Mouse (Mus musculus) brain, adult 2 months (tissue): ENCODE data around the gene Spata1.
A peak's percentile ranks its signal among the peaks of the same experiment; 100 is the strongest.

ENCODE experiments used
- DNase-seq: peaks from one replicate; pipeline ENCODE4 v3.0.0; 2011; ENCODE audit warnings: low read depth, low spot score

Spata1 gene

DNA sequence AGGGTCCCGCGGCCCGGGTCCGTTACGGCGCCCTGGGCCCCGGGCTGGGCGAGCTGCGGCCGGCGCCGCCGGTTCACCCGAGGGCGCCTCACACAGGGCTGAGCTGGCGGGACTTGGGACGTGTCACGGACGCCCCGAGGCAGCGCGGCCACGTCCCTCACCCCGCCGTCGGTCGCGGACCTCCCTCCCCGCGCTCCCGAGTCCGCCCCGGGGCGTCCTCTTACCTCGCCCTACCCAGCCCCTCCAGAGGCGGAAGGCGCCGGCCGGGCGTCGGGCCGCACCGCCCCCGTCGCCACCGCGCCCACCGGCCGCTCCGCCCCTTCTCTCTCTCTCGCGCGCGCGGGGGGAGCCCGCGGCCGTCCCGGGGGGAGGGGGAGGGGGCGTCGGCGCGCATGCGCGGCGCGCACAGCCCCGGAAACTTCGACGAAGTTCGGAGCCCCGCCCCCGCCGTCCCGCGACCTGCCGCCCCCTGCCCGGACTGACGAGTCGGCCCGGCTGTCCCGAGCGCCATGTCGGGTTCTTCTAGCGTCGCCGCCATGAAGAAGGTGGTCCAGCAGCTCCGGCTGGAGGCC is at the start of gene Spata1, which contains the start of gene Gng5:
Gene Spata1, minus strand, starts transcription at position 323 of the 572 bp plus-strand sequence.
Gene Gng5, plus strand, starts transcription at position 377 of the 572 bp plus-strand sequence.
- peak; percentile 64 for DNase-seq

DNA sequence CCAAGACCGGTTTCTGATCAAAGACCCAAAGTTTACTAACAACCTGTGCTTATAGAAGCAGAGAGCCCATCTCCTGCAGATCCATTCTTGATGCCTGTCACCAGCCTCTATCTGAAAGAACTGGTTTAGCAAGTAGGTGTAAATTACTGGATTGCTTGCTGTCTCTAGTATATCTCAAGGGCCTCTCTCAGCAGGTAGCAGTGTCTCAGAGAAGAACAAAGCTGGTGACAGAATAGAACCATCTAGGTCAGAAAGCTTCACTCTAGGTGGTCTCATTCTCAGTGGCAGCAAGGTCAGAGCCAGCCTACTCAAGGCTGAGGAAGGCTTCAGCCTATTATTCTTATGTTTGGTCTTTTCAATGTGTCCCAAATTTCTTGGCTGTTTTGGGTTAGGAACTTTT is 44.1 kb upstream of the Spata1 start:
- DNase-seq = no peak

DNA sequence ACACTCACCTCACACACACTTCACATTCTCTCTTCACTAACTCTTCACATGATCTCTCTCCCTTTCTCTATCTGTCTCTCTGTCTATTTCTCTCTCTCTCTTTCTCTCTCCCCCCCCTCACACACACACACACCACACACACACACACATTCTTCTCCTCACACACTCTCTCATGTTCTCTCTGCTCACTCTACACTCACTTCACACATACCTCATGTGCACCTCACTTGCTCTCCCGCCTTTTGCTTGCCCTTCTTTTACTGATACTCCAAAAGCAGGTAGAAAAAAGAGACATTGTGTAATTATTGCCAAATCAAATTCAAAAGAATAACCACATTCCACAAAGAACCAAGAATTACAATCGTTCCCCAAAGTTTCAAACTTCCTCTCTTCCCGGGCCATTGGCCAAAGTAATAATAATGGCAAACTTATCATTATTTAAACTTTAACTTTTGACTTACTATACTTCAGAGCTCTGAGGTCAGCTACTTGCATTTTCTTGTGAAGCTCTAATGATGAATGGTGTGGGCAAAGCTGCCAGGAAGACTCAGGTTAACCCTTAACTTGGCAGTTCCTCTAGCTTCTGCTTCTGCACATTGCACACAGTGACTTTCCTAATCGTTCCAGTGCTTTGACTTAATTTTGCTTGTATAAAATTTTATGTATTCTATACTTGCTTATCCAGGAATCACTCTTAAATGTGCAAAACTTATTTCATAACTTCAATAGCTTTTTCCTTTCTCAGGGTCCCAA is 41.1 kb upstream of the Spata1 start:
- no peak for DNase-seq

DNA sequence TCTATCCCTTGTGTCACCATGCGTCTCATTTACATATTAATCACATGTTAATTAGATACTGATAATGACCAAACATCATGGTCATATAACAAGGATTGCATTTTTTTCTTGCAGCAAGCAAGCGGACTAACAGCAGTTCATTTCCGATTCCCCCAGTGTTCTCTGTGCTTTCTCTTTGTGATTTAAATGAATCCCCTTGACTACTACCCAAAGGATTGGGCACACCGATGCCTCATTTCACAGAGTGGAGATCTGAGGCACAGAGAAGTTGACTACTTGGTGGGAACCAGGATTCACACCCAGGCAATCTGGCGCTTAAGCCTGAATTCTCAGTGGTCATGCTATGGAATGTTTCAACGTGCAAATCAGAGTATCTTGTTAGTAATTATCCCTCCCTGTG is 35.4 kb upstream of the Spata1 start:
- no peak for DNase-seq

DNA sequence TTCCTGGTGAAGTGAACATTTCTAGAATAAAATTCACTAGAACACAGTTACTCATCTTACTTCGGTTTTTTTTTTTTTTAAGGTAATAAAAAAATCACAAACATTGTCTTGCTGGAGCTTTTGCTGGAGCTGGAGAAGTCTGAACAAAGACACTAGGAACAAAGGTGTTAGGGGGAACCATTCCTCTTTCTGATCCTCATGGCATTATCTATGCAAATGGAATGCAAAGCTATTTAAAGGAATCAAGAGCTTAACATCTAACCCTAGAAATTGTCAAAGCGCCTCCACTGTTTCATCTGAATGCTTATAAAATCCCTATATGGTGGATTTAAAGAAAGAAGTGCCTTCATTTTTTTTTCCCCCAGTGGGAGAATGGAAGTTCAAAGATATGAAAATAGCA is 28.8 kb upstream of the Spata1 start:
- DNase-seq = peak; percentile 17

DNA sequence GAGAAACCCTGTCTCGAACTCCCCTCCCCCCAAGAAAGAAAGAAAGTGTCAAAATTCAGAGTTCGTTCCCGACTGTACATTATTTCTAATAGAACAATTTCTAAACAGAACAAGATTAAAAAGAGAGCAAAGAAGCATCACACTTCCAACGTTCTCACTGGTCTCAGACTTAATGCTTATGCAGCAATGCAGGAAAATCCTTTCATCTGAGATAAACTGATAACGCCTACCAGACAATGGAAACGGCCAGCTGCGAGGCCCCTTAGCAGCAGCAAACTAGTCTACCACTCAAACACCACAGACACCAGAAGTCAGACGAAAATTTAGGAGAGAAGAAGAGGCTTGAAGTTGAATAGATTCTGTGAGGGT is 22.1 kb upstream of the Spata1 start:
- no peak for DNase-seq

DNA sequence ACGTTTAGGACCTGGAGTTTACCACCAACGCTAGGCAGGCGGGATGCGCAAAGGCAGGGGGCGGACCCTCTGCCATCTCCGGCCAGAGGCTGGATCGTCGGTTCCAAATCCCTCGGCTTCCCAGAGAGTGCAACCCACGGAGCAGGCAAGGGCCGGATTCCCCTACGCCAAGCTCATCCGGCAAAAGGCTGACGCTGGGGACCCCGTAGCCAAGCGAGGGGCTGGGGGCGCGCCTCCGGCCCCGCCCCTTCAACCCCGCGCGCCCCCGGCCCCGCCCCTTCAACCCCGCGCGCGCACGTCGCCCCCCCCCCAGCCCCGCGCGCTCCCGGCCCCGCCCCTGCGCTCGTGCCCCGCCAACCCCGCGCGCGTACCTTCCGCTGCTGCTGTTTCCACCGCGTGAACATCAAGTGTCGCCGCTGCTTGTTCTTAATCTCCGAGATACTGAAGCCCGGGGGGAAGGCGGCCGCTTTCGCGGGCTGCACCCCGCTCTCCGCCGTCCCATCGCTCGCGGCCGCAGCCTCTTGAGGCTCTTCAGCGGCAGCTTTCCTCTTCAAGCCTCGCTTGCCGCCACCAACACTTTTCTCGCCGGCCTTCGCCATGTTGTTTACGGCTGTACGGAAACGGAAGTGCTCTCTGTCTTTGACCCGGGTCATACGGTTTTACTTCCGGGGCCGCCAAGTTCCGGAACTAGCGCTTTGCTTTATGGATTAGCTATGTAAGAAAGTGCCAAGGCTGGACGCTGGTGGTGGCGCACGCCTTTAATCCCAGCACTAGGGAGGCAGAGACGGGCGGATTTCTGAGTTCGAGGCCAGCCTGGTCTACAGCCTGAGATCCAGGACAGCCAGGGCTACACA is 21.5 kb upstream of the Spata1 start, which contains the start of gene Rpf1:
Gene Rpf1, minus strand, starts transcription at position 632 of the 854 bp plus-strand sequence.
- DNase-seq = peak; percentile 97

DNA sequence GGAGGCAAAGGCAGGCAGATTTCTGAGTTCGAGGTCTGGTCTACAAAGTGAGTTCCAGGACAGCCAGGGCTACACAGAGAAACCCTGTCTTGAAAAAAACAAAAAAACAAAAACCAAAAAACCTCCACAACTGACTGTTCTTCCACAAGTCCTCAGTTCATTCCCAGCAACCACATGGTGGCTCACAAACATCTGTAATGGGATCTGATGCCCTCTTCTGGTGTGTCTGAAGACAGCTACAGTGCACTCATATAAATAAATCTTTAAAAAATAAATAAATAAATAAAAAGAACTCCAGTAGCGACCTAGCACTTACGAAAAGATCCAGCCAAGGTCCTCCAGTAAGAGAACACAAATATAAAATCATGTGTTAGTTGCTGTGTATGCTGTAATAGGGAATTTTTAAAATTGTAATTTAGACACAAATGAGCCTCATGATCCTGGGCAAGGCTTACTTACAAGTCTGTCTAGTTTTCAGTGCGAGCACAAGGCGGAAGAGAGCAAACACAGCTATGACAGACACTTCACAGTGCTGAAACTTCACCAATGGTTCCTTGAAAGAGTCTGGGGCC is 20.8 kb upstream of the Spata1 start:
- peak; percentile 23 for DNase-seq

DNA sequence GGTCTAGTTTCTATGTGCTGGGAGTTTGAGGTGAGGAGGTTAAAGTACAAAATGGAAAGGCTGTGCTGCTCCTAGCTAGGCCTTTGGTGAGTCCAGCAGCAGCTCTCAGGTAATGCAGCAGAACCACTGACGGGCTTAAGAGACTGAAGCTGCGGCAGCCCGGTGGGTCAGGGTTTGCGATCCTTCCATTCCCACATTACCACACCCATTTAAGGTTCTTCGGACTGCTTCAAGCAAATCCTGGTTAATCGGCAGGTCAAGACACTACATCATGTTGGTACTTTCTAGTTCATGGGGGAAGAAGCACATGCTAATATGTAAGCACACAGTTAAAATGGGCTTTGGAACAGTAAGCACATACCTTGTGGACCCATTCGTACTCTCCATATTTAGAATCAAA is 7.2 kb upstream of the Spata1 start:
- DNase-seq = no peak

DNA sequence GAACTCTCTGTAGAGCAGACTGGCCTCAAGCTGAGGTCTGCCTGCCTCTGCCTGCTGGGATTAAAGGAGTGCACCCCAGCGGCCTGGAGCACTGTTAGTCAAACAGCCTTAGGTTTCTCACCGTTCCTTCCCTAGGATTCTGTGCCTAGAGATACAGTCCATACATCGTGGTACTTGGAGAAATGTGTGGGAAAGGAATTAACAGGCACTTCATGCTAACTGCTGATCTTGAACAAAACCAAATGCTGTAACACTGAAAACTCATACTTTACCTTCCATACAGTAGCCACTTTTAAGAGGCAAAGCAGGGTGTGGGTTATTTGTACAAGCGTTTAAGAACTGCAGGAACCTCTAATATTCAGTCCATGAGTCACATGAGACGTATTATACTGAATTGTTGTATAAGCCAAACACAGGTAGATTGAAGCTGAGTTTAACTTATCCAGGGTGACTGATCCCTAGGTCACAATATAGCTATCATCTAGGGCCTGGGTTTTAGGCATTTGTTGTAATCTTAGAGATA is 2.1 kb upstream of the Spata1 start:
- DNase-seq = no peak

DNA sequence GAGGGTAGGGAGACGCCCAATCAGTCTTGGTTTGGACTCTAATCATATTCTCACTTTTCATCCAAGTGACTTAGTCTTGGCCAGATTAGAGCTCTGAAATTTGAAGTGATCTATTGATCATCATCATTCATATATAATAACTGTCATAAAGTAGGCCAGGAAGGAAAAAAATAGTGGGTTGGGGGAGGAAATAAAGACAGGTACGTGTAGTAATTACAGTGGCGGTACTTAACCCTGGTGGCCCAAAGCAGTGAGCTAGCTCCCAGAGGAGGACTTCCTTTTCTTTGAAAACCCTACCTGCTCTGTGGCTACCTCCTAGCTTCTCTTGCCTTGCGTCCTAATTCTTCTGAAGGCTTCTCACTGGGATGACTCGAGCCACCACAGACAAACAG is 1.3 kb upstream of the Spata1 start:
- no peak for DNase-seq

DNA sequence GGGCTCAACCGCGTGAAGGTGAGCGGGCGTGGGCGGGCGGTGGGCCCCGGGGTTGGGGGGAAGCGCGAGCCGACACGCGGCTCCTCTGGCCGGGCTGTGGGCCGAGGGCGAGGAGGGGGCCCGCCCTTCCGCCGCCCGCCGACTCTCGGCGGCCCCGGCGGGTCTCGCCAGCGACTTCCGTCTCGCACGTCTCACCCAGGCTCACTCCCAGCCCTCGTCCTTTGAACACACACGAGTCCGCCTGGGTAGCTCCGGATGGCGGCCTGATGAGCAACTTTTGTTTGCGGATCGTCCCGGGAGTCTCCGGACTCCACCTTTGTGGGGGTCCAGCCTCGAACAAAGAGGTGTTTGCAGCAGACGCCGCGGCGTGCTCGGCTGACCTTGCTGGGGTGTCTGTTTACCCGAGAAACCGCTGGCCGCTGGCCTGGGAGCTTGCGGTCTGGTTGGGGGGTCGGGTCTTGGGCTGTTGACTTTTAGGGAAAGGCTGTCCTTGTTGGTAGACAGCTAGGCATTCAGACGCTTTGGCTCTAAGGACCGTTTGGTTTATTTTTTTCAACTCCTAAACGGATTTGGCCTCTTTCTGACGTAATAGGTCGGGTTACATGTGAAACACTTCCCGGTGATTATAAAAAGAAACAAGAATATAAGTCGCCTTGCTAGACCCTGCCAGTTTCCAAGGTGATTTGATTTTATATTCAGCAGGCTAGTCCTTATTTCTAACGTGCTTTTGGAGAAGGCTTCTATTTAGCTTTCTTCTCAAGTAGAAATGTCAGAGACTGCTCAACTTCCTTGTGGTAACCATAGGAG is 653 bp upstream of the Spata1 start:
- peak; percentile 23 for DNase-seq

DNA sequence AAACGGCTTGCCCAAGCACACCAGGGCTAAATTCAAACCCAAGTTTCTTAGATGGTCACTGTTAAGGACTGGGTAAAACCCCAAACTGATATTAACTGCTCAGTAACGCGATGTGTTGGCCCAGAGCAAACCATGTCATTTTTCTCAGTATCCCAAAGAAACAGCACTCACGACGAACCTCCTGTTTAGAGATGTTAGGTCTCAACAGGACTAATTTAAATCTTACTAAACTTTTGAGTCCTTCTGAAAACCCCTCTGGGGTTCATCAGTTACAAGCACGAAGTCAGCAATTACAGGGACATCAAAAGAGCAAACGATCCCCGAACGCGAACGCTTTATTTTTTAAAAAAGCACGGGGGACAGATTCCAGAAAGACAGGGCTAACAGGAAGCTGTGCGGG is 564 bp downstream of the Spata1 start:
- no peak for DNase-seq

DNA sequence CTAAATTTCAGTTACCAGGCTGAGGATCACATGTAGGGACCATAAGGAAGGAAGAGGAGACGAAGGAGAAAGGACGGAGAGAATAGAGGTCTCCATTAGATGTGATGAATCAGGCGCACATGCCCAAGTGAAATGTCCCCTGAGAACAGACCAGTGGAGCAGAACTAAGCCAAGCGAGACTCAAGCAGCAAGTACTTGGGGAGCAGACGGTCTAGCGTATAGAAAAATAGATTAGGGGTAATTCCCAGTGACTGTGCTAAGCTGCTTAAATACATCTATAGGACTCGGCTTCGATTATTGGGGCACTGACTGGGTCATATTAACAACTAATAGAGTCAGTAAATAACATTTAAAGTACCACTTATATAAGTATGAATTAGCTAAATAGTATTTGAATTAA is 4.6 kb downstream of the Spata1 start:
- DNase-seq = no peak

DNA sequence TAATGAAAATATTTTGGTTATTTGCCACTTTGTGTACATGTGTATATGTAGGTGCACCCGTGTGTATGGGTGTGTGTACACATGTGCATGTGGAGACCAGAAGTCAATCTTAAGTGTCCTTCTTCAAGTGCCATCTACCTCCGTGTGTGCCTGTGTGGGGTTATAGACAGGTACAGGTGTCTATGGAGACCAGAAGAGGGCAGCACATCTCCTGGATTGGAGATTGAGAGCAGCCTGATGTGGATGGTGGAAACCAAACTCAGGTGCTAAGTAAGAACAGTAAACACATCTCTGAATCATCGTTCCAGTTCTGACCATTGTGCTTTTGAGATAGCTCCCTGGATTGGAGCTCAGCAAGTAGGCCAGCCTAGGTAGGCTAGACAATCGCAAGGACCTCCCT is 13.1 kb downstream of the Spata1 start:
- no peak for DNase-seq

DNA sequence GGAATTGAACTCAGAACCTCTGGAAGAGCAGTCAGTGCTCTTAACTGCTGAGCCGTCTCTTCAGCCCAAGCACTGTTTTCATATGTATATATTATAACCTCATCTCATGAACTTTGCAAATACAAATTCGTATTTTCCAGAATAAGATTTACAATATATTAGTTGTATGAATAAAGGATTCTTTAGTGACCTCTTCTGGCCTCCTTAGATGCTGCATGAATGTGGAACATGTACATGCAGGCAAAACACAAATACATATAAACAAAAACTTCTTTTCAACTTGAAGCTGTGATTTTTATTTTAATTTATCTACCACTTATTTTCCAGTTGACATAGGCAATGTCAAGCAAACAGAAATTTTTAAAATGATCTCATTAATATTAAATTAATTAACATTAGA is 17.5 kb downstream of the Spata1 start:
- DNase-seq = no peak

DNA sequence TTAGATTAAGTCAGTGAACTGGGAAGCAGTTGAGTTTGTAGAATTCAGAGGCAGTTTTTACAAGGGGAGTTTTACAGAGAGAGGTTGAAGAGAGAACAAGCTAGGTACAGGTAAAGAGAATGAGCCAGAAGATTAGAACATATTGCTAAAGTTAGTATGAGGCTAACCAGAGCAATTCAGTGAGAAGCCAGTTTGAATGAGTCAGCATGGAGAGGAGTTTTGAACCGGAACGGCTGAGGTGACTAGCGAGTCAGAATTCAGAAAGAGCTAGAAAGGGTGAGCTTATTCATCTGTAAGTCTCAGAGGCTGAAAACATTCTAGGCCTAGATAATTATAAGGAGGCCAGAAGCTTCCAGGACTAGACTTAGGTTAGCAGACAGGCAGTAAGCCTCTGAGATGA is 25.1 kb downstream of the Spata1 start:
- DNase-seq = no peak

DNA sequence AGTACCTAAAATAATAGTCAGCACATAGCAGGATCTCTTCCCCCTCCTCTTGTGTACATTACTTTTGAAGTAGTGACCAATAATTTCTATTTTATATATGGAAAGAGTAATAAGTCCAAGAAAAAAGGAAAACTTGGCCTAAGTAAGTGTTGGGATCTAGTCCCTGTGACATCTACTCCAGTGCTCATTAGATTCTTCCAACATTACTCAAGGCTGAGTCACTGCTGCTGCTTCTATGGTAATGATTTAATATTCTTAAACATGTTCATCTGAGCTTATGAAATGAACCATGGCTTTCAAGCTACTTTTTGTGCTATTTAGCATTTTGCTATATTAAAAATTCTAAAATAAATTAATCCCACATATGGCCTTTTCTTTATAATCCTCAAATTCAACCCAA is 25.8 kb downstream of the Spata1 start:
- no peak for DNase-seq

DNA sequence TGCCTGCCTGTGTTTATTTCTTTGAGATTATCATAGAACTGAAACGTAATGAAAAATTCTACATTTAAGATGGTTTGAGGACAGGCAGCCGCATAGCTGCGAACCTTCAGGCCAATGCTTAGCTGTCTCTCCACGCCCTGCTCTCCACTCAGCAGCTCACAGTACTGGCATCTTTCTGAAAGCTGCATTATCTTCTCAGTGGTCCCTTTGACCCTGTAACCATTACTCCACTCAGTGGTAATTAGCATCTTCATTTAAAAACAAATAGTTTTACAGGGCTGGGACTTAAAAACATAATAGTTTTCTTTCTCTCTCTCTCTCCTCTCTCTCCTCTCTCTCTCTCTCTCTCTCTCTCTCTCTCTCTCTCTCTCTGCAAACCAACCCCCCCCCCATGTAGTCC is 26.9 kb downstream of the Spata1 start:
- no peak for DNase-seq

DNA sequence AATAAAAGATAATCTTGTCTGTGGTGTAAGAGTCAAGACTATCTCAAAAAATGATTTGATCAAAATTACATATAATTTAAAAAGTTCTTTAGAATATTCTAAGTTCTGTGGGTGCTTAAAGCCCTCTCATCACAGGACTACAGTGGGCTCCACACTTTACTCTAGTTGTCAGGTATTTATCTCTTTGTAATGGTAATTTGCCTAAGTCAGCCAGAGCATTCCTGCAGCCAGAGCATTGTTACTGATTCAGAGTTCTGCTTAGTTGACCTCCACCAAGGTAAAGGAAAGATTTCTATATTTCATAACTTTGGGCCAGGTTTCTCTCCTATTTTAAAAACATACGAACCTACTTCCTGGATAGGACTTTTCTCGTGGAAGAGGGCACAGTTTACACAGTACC is 30.3 kb downstream of the Spata1 start:
- DNase-seq = no peak

DNA sequence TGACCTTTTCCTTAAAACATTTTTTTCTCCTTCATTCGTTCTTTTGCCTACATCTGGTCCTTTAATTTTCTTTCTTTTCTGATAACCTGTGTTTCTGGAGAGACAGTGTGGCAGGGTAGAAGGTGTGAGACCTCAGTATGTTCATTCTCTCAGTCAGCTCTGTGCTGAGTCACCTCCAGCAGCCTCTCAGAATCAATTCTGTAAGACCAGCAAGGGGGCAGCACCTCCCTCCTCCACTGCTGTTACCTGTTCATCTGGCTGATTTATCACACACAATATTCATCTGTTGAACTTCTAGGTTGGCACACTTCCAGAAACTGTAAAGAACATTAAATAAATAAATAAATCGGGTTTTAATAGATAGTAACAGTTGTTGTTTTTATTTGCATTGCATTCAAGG is 36.6 kb downstream of the Spata1 start:
- no peak for DNase-seq
